Mouse (Mus musculus) thymus, adult 2 months (tissue): ENCODE results near the gene Cenpn. TPM values are rescaled to one million over a fixed set of nuclear protein-coding genes. Genes with fewer than 3 reads are reported as not detected.

ENCODE experiments used
- DNase-seq: peaks from one replicate; pipeline ENCODE4 v3.0.0; 2021
- H3K27ac ChIP-seq: fragments of 200-500 bp; 2 replicates; pipeline ENCODE4 v1.5.1; 2012; ENCODE audit warnings: low read length, control low read depth; ENCODE audit not compliant: control insufficient read depth, insufficient read depth
- H3K27me3 ChIP-seq: fragments of 200-500 bp; 2 replicates; pipeline ENCODE4 v1.6.1; 2012; ENCODE audit warnings: mild to moderate bottlenecking, low read length, moderate library complexity, mixed read lengths; ENCODE audit not compliant: control insufficient read depth, insufficient read depth
- H3K36me3 ChIP-seq: fragments of 200-500 bp; 2 replicates; pipeline ENCODE4 v1.6.1; 2012; ENCODE audit warnings: mild to moderate bottlenecking, low read length, moderate library complexity; ENCODE audit not compliant: control insufficient read depth, insufficient read depth
- H3K4me1 ChIP-seq: fragments of 200-500 bp; replicated peaks from 2 replicates; pipeline ENCODE4 v1.6.1; 2012; ENCODE audit warnings: low read length; ENCODE audit not compliant: control insufficient read depth, insufficient read depth
- H3K4me3 ChIP-seq: fragments of 200-500 bp; 2 replicates; pipeline ENCODE4 v1.5.1; 2012; ENCODE audit warnings: mild to moderate bottlenecking, low read length, control low read depth, moderate library complexity; ENCODE audit not compliant: control insufficient read depth, insufficient read depth
- CTCF ChIP-seq: fragments of 200-500 bp; IDR thresholded peaks from 2 replicates; pipeline ENCODE4 v1.5.1; 2012; ENCODE audit warnings: mild to moderate bottlenecking, control low read depth, low read length, moderate library complexity, borderline replicate concordance; ENCODE audit not compliant: control insufficient read depth, poor library complexity, insufficient read depth; ENCODE audit errors: extremely low read depth
- POLR2A ChIP-seq: fragments of 200-500 bp; IDR thresholded peaks from 2 replicates; pipeline ENCODE4 v1.6.1; 2012; ENCODE audit warnings: mild to moderate bottlenecking, low read length, control low read depth, moderate library complexity; ENCODE audit not compliant: control insufficient read depth, poor library complexity, insufficient read depth; ENCODE audit errors: extremely low read depth
- WGBS: fragments of 180-500 bp; shearing (Covaris S2); methylation state at CpG from one replicate; pipeline ENCODE4 v1.1.7; 2018; 5-methylcytosine and 5-hydroxymethylcytosine counted together
- polyA plus RNA-seq: library from polyadenylated mRNA; depleted of rRNA; stranded (reverse); fragments of >200 nt; gene quantifications from 2 replicates; pipeline ENCODE4 v1.2.3, GENCODE M21; 2012

Gene Cenpn
- polyA plus RNA-seq, 1 experiment = 20.5 TPM

DNA sequence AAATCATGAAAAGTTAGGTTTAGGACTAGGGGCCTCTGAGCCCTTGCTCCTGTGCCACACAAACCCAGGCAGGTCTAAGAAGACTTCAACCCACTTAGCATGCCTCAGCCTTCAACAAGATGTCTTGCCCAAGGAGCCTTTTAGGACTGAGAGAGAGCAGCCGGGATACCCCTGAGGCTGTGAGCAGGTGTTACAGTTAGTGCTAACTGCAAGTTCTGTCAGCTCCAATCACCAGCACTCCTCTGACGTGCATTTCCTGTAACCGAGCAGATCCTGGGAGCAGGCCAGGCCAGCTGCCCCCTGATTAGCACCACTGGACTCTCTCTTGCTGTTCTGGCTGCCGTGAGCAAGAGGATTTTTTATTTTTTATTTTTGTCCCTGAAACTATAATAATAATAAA, 33.7 kb upstream of the Cenpn start:
- H3K4me3 ChIP-seq = no peak overlapping the region
- no peak overlapping the region for H3K27ac ChIP-seq
- no peak for TF ChIP-seq CTCF
- no peak for TF ChIP-seq POLR2A
- no peaks in the 10 kb centered on the region for H3K27me3 ChIP-seq
- WGBS = 84% methylated on average over 4 of the region's 4 CpGs
- no peak for DNase-seq
- H3K4me1 ChIP-seq = peaks cover 6% of the 10 kb centered on the region
- peaks cover 10% of the 10 kb centered on the region; the same call in 1 of the 2 replicates for H3K36me3 ChIP-seq

DNA sequence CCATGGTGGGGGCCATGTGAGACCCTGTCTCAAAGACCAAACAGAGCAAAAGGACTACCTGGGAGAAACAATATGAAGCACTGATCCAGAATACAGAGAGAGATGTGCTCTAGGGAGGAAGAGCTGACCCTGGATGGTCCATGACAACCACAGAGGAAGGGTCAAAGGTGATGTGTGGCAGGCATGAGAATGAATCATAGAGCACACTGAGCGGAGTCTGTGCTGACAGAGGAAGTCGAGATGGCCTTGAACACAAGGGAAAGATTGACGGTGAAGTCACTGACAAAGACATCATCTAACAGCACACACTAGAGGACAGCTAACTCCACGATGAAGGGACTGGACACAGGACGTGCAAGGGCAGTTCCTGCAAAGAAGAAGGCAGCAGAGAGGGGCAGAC, 30.1 kb upstream of the Cenpn start:
- 98% methylated on average over 5 of the region's 5 CpGs for WGBS
- Histone ChIP-seq H3K27ac (no peak overlapping the region), H3K4me3 (no peak overlapping the region), H3K27me3 (no peaks in the 10 kb centered on the region), H3K4me1 (peaks cover 6% of the 10 kb centered on the region), H3K36me3 (peaks cover 10% of the 10 kb centered on the region; the same call in 1 of the 2 replicates)
- TF ChIP-seq CTCF (no peak), POLR2A (no peak)
- DNase-seq = no peak

- no peak for DNase-seq
- WGBS = 54% methylated on average over 3 of the region's 3 CpGs
- peaks cover 10% of the 10 kb centered on the region; the same call in 1 of the 2 replicates for H3K36me3 ChIP-seq
- no peak overlapping the region for H3K4me3 ChIP-seq
- TF ChIP-seq POLR2A (no peak), CTCF (no peak)
- H3K4me1 ChIP-seq = peaks cover 6% of the 10 kb centered on the region
- no peak overlapping the region for H3K27ac ChIP-seq
- no peaks in the 10 kb centered on the region for H3K27me3 ChIP-seq
These were observed 29.4 kb upstream of the Cenpn start for GRCm38 (mm10) chr8:116892130-116892529.

GRCm38 (mm10) chr8:116892636-116893035, 28.9 kb upstream of the Cenpn start:
- peaks cover 10% of the 10 kb centered on the region; the same call in 1 of the 2 replicates for H3K36me3 ChIP-seq

GRCm38 (mm10) chr8:116893938-116894337, 27.6 kb upstream of the Cenpn start:
- Histone ChIP-seq H3K4me1 (peaks cover 6% of the 10 kb centered on the region), H3K4me3 (no peak overlapping the region), H3K36me3 (peaks cover 1% of the 10 kb centered on the region; the same call in 1 of the 2 replicates), H3K27me3 (no peaks in the 10 kb centered on the region), H3K27ac (no peak overlapping the region)
- 56% methylated on average over 11 of the region's 11 CpGs for WGBS
- no peak for DNase-seq
- TF ChIP-seq POLR2A = no peak
- no peak for TF ChIP-seq CTCF

More at GRCm38 (mm10) chr8:116892636-116893035, 28.9 kb upstream of the Cenpn start:
- no peak for TF ChIP-seq POLR2A
- Histone ChIP-seq H3K27me3 (no peaks in the 10 kb centered on the region), H3K4me1 (peaks cover 6% of the 10 kb centered on the region), H3K4me3 (no peak overlapping the region), H3K27ac (no peak overlapping the region)
- DNase-seq = no peak
- 90% methylated on average over 9 of the region's 9 CpGs for WGBS

GRCm38 (mm10) chr8:116895521-116895920, 26.0 kb upstream of the Cenpn start:
- TF ChIP-seq CTCF = no peak
- no peak for TF ChIP-seq POLR2A
- H3K27ac ChIP-seq = no peak overlapping the region
- no peaks in the 10 kb centered on the region for H3K36me3 ChIP-seq
- peaks cover 6% of the 10 kb centered on the region for H3K4me1 ChIP-seq
- no peaks in the 10 kb centered on the region for H3K27me3 ChIP-seq
- DNase-seq = no peak
- no peak overlapping the region for H3K4me3 ChIP-seq
- 96% methylated on average over 6 of the region's 6 CpGs for WGBS

DNA sequence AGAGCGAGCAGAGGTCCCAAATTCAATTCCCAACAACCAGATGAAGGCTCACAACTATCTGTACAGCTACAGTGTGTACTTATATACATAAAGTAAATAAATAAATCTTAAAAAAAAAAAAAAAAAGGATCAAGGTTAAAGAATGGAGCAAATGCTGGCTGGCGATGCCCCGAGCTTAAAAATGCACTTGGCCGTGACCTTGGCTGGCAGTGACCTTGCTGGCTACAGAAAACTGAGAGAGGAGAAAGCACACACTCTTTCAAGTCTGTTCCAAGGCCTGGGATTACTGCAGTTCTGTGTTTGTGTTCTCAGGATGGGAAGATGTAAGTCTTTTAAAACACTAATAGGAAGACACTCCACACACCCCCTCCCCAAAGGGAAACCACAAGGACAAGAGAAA, 16.8 kb upstream of the Cenpn start:
- Histone ChIP-seq H3K4me3 (no peak overlapping the region), H3K27ac (no peak overlapping the region), H3K27me3 (no peaks in the 10 kb centered on the region), H3K36me3 (no peaks in the 10 kb centered on the region; the same call in 1 of the 2 replicates), H3K4me1 (peaks cover 17% of the 10 kb centered on the region)
- DNase-seq = no peak
- 93% methylated on average over 4 of the region's 4 CpGs for WGBS
- no peak for TF ChIP-seq POLR2A
- TF ChIP-seq CTCF = no peak
